Mouse (Mus musculus) activated CD4-positive, CD25-positive, alpha-beta regulatory T cell, adult 4 months (primary cell): ENCODE results near the gene Col6a5. TPM values are rescaled to one million over a fixed set of nuclear protein-coding genes. Genes with fewer than 3 reads are reported as not detected.

ENCODE experiments used
- ATAC-seq: one replicate; pipeline ENCODE4 v1.8.0; 2017
- polyA plus RNA-seq, 2 experiments: library from polyadenylated mRNA; unstranded; fragments of 100-300 nt; shearing (Covaris generic); gene quantifications; one replicate each; pipeline ENCODE4 v1.2.1; 2017

Gene Col6a5
- polyA plus RNA-seq, 2 experiments from 2014 or later = not detected

DNA sequence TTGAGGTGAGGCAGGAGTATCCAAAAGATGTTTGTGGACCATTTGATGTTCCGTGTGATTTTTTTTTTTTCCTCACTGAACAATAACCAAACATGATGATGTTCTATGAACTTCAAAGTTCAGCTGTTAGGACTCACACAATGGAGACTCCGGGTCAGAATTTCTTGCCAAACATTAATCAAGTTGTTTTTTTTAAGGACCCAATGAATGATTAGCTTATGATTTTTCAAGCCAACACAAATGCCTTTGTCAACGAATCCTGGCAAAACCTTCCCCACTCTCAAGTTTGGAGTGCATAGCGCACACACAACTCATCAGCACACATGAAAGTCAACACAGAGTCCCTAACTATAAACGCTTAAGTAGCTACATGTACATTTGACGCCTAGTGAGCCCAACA is 139.7 kb downstream of the Col6a5 start:
- no peak for ATAC-seq

- no peak for ATAC-seq
These were observed 141.2 kb downstream of the Col6a5 start for GRCm38 (mm10) chr9:105819155-105819709.

GRCm38 (mm10) chr9:105814436-105814835 is 146.0 kb downstream of the Col6a5 start:
- ATAC-seq = no peak

DNA sequence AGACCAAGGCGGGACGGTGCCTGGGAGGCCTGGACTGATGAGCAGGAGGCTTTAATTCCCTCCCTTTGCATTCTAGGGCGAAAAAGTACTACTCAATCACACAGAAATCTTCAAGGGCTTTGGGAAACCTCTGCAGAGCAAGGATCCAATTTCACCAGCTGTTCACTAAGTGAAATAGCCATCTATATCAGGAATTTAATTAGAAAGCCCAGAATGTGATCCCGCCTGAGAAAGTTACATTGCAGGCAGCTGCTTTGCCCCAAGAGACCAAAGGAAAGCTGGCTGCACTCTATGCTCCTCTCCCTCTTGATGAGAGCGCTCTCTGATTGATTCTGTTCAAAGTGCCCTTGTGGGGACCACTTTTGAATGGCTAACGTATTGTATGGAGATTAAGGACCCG is 149.0 kb downstream of the Col6a5 start:
- no peak for ATAC-seq

DNA sequence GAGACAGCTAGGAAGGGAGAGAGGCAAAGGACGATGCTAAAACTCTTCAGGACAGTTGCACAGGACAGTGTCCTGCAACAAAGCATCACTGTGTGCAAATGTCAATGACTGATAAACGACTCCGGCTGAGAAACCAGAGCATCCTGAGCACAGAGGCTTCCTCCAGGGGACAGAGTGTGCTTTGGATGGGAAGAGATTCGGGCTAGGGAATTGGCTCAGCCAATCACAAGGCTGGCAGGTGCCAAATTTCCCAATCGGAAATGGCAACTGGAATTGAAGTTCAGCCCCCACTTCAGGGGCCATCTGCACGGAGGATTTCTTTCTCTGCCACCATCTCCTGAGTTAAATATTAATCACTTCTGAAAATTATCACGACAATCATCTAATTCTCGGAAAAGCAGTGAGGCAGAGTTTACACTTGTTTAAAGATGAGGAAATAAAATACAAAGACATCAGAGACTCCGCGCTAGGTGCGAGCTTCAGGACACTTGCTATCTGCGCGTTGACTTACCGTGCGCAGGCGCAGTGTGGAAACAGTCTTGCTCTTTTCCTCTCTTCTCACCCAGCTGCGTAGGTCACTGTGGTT is 151.4 kb downstream of the Col6a5 start:
- no peak for ATAC-seq

Other genes starting within 250 kb of the Col6a5 start
- not detected for gene Col6a6, start 132.5 kb downstream of the Col6a5 start, polyA plus RNA-seq
- under 1 TPM in 1 of 2 experiments, not detected in 1; 0.90 TPM for gene Col6a4, start 136.1 kb upstream of the Col6a5 start, polyA plus RNA-seq
- gene Glyctk, start 197.5 kb upstream of the Col6a5 start, polyA plus RNA-seq = 1 to 10 TPM; 2.9 to 3.3 TPM
- 10 to 100 TPM; 45.7 to 46.3 TPM for gene Wdr82, start 210.3 kb upstream of the Col6a5 start, polyA plus RNA-seq
- 10 to 100 TPM; 13.6 to 14.2 TPM for gene Ppm1m, start 239.1 kb upstream of the Col6a5 start, polyA plus RNA-seq
- 100 to 1,000 TPM; 144 to 147 TPM for gene Twf2, start 242.5 kb upstream of the Col6a5 start, polyA plus RNA-seq